Mouse (Mus musculus): Measurements from ENCODE around the gene Tex14.
"Not testable (repeated sequence)": the region's sequence is repeated elsewhere in the genome, so short reads cannot be mapped to it uniquely, and the experiment has no call there.

Tex14 gene

GRCm38 (mm10) chr11:87404876-87405275 is at the start of gene Tex14, which contains the start of gene Rad51c:
Gene Tex14 (plus strand): TSS chr11:87405065.
Gene Rad51c (minus strand): TSS chr11:87404954.
- peak; percentile 20 to 59 for DNase-seq

DNA sequence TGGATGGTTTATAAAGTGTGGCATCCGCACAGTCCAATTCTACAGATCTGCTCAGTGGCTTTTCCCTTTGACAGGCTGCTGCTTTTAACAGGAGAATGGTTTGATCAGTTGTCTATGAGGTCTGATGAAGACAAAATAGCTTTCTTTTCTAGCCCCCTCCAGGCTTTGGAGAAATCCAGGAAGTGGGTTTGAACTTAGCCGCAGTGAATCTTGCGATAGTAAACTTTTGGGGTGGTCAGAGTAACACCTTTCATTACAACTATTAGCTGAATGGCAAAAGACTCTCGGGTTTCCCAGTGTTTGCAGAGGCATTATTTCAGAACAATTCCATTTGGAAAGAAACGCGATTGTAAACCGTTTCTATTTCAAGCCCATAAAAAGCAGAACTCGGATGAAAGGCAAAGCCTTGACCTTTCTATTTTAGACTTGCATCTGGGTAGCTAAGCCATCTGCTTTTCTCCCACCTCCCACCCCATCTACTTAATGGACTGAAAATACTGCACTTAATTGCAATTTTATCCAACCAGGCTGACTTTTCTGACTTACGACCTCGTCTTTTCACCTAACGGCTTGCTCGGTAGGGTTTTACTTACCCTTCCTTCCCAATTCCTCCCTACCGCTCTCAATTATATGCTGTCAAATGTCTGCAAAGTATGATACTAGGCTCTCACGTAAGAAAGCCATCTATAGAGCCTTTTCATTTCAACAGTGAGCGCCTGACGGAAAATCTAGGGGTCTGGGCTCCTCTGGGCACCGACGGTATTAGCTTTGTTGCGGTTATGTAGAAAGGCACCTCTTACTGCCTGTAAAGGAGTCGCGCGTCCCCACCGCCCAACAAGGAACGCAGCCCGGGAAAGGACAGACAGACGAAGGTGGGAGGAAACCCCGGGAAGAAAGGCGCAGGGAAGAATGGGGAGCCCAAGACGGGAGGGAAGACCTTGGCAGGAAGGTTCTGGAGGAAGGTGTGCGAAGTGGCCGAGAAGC is 47.3 kb upstream of the Tex14 start:
- peak; percentile 13 to 20 for DNase-seq

DNA sequence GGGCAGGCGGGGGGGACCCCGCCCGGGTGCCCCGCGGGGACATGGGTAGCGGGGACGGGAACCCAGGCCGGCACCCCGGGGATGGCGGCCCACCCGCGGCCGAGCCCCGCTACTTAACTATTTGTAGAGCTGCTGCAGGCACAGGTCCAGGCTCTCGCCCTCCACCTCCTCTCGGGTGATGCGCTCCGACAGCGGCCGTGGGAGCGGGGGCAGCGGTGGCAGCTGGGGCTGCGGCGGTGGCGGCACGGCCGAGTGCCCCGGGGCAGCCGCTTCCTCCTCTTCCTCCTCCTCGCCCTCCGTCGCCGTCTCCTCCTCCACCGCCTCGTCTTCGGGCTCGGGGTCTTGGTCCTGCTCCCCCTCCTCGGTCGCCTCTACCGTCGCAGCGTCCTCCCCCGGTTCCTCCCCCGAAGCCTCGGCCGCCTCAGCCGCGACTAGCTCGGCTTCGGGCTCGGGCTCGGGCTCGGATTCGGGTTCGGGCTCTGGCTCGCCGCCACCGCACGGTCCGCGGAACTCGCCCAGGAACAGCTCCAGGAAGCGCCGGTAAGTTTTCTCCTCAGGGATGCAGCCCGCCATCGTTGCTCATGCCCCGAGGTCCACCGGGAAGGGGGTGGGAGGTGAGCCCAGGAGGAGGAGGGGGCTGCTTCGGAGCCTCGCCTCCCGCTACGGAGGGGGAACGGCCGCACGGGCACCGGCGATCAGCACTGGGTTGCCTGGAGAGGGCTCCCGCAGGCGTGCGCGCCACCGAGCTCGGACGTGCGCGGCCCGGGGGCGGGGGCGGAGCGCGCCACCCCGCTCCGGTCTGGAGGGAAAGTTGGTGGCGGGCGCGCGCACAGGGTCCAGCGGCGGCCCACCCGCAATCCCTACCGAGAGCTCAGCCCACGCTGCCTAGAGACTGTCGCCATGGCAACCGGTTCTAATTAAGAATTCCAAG is 46.3 kb upstream of the Tex14 start, which contains the start of gene Ppm1e:
Ppm1e (minus strand) TSS at position 693 of the 931 bp plus-strand sequence.
- DNase-seq, result peak; percentile 70 to 71

- no peak for DNase-seq
These were observed 45.6 kb upstream of the Tex14 start for GRCm38 (mm10) chr11:87359262-87359612.

DNA sequence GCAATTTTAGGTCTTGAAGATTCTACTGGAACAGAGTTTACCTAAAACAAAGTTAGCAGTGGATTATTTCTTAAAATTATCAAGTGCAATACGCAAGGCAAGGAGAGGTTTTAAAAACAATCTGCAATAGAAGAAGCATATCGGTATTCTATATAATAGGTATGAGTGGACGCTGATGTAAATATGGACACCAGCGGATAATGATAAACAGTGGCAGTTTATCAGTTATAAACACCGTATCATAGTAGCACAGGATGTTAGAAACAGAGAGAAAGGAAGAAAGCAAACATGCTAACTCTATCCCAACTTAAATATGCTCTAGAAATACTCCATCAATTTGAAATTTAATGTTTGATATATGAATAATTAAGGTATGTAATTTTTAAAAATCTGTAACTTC is 39.7 kb upstream of the Tex14 start:
- no peak for DNase-seq

DNA sequence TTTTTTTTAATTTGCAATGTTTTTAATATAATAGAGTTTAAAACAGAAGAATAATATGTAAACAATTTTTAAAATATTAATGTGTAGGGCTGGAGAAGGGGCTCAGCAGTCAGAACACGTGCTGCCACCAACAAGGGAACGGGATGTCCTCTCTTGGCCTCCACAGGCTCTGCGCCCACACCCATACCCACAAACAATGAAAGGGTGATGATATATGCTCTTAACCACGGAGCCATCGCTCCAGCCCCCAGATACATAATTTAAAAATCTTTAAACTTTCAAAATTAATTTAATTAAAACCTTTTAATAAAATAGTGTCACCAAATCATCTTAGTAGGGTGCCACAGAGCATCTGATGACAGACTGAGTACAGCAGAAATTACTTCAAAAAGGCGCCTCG is 37.8 kb upstream of the Tex14 start:
- DNase-seq, result no peak

DNA sequence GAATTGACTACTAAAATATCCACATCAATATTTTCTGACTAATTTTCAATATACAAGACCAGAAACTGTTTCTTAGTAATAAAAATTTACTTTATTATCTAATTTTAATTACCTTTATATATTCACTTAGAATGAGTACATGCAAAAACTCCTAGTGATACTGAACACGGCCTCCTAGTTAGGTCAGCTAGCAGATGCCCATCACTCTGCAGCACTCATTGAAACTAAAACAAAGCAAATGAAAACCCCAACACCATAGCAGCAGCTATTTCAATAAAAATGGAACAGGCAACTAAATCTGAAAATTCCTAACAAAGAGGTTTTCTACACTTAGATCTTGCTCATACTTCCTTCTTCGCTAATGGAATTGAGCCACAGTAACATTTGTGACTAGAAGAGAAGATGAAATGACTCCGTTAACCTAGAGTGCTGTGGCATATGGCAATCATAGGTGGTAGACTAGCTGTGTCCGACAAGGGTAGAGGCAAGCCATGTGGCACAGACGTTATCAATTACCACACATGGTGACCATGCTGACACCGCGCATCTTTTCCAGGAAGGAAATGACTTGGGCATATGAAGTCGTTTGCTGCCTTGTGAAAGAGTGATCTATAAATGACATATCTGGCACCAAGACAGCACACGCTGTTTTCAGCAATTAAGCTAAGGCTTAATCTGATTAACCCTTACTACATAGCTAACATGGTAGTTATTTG is 36.8 kb upstream of the Tex14 start:
- DNase-seq, result no peak

DNA sequence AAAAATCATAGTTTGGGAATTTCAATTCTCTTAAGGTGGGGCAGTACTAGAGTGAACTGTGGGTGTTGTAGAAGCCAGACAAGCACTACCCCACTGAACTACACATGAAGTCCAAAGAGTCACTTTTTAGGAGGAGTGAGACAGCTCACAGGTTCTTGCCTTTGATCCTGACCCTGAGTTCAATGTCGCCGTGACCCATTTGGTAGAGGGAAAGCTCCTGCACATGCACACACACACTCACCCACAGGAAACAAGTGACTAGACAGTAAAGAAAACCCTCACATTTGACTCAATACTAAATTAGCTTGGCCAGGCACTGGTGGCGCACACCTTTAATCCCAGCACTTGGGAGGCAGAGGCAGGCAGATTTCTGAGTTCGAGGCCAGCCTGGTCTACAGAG is 20.3 kb upstream of the Tex14 start:
- DNase-seq, result no peak

- DNase-seq, result no peak
These were observed 19.2 kb upstream of the Tex14 start for GRCm38 (mm10) chr11:87385676-87386075.

DNA sequence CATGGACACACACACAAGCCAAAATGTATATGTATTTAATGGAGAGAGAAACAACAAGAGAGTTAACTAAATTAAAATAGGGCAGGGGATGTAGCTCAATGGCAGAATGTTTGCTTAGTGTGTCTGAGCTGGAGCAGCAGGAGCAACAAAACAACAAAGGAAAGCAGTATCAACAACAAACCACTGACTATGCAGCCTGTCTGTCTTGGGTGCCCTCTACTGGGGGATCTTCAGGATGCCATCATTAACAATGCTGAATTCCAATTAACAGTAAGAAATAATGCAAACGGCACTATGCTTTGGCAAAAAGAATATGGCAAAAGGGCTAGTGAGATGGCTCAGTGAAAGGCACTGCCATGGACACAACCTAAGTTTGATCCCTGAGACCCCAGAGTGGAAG is 11.0 kb upstream of the Tex14 start:
- no peak for DNase-seq

DNA sequence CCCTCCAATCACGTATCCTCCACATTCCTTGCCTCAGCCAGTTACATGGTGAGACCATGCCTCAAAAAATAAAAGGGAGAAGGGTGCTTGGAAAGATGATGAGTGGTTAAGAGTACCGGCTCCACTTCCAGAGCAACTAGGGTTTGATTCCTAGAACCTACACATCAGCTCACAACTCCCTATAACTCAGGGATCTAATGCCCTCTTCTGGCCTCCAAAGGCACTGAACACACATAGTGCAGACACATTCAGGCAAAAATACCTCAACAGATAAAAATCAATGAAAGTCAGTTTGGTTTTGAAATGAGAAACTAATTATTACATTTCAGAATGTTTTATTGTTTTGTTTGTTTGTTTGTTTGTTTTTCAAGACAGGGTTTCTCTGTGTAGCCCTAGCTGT is 6.5 kb upstream of the Tex14 start:
- DNase-seq, result no peak

- peak; percentile 93 to 94 for DNase-seq
These were observed 583 bp upstream of the Tex14 start for GRCm38 (mm10) chr11:87404111-87404853.

- not testable (repeated sequence) for DNase-seq
These were observed 8.5 kb downstream of the Tex14 start for GRCm38 (mm10) chr11:87413412-87413811.

DNA sequence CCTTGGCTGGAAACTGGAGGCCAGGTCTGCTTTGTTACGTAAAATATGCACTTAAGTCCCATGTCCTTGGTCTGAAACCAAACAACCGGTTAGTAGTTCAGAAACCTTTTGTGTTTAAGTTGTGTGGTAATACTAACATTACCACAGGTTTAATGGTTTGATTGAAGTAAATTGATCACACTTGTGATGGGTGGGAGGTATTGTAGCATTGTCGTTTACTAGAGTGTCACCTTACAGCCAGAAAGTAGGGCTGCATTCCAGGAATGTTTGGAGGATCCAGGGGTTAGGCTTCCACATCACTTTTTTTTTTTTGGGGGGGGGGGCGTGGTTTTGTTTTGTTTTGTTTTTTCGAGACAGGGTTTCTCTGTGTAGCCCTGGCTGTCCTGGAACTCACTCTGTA is 11.3 kb downstream of the Tex14 start:
- DNase-seq, result no peak

GRCm38 (mm10) chr11:87420861-87421260 is 16.0 kb downstream of the Tex14 start:
- DNase-seq, result no peak

DNA sequence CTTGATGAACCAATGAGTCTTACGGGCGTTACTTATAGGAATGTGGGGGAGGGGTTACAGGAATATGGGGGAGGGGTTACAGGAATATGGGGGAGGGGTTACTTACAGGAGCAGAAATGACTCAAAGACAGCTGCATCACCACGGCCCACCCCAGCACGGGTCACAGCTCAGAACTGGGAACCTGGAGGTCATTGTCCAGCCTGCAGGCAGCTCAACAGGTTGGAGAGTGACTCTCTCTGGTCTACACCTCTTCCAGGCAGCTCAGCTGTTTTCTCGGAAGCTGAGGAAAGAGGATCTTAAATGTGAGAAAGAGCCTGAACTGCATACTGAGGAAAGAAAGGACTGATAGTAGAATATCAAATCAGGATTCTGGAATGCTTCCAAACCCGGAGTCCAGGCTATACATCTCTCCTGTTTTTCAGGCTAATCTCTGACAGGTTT is 16.9 kb downstream of the Tex14 start:
- peak in 1 of 2 experiments; percentile 44 for DNase-seq

DNA sequence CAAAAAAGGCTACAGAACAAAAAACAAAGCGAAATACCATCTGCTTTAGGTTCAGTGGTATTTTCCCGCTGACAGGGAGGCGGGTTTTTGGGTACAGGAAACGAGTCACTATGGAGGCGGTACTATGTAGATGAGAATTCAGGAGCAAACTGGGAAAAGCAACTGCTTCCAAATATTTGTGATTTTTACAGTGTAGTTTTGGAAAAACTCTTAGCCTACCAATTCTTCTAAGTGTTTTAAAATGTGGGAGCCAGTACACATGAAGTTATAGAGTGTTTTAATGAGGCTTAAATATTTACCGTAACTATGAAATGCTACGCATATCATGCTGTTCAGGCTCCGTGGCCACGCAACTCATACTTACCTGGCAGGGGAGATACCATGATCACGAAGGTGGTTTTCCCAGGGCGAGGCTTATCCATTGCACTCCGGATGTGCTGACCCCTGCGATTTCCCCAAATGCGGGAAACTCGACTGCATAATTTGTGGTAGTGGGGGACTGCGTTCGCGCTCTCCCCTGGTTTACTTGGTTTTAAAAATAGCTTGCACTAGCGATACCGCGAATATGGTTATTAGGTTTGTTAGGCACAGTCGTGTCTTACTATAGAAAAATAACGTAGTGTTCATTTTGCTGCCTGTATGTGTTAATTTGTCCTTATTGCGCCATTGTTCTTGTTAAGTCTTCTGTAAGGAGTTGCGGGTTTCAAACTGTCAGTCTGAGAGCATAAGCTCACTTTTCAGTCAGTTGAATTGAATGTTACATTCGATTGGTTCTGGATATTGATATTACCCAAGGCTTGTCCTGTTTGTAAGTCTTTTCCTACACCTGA is 17.9 kb downstream of the Tex14 start:
- DNase-seq, result peak; percentile 73 to 87

DNA sequence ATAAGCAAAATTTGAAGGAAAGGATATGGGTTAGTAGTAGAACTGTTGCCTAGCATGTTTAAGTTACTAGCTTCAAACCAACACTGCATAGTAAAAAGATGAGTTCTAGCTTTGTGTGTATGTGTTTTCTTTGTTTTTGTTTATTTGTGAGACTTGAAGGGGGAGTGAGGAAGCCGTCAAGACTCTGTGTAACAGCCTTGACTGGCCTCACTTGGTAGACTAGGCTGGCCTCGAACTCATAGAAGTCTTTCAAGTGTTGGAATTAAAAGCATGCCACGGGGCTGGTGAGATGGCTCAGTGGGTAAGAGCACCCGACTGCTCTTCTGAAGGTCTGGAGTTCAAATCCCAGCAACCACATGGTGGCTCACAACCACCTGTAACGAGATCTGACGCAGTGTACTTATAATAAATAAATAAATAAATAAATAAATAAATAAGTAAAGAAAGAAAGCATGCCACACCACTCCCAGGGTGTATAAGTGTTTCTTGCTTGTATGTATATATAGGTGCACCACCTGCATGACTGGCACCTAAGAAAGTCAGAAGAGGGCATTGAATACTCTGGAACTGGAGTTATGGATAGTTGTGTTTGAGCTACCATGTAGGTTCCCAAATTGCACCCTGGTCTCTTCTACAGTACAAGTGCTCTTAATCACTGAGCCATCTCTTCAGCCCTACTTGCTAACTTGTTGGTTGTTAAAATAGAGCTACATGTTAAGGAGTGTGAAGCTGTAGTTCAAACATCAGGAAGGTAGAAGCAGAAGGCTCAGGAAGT is 18.9 kb downstream of the Tex14 start:
- DNase-seq, result no peak

DNA sequence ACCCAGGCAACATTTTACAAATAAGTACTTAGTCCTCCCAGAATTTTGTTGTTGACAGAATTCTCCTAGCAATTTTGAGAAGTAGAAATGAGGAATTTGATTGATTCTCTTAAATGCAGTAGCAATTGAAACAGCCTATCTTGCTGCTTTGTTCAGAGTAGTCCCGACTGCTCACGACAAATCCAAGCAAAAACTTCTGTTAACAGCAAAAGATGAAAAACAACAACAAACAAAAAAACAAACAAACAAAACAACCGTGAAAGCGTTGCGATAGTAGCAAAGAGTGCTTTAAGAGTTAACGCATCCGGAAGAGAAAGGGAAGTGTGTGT is 21.2 kb downstream of the Tex14 start:
- no peak for DNase-seq

Data from thymus, adult 18-20 months (tissue).